Mouse (Mus musculus) neutrophil, adult 5-6 weeks (primary cell): ENCODE results near the gene Gpn2. TPM values are rescaled to one million over a fixed set of nuclear protein-coding genes. Genes with fewer than 3 reads are reported as not detected.

ENCODE experiments used
- ATAC-seq: fragments of 151-379, 151-347 bp; 2 replicates; pipeline ENCODE4 v1.8.0; 2017; ENCODE audit warnings: mild to moderate bottlenecking, moderate TSS enrichment; ENCODE audit not compliant: insufficient number of reproducible peaks, poor library complexity, low FRiP score, severe bottlenecking; ENCODE audit errors: extremely low read depth
- total RNA-seq: library from RNA; stranded (forward); fragments of 200-1000 nt; gene quantifications from 2 replicates; pipeline ENCODE4 v1.2.3, GENCODE M21; 2017

The Gpn2 gene
- total RNA-seq, 1 experiment from 2014 or later: 12.1 TPM

DNA sequence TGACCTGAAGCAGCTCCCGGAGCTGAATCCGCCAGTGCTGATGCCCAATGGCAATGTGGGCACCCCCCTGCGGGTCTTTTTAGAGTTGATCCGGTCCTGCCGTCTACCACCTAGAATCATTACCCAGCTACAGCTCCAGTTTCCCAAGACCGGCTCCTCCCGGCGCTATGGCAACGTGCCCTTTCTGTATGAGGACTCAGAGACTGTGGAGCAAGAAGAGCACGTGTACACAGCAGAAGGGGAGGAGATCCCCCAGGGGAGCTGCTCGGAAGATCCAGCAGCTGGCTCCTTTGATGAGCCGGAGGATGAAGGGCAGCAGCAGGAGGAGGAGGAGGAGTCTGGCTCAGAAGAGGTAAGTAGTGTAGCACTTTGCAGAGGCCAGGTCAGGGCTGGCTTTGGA is 6.2 kb upstream of the Gpn2 start:
- ATAC-seq: no peak

DNA sequence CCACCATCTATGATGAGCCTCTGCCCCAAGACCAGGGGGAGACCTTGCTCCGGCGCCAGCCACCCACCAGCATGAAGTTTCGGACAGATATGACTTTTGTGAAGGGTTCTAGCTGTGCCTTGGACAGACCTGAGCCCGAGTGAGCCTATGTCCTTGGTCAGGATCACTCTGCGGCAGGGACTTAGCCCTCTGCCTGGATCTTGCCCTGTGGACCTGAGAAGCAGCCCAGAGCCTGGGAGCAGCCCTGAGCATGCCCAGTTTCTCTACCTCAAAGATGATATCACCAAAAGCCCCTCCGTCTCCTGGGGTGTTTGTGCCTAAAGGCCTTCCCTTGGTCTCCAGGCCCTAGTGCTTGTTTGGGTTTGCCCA is 488 bp upstream of the Gpn2 start:
- ATAC-seq: no peak

DNA sequence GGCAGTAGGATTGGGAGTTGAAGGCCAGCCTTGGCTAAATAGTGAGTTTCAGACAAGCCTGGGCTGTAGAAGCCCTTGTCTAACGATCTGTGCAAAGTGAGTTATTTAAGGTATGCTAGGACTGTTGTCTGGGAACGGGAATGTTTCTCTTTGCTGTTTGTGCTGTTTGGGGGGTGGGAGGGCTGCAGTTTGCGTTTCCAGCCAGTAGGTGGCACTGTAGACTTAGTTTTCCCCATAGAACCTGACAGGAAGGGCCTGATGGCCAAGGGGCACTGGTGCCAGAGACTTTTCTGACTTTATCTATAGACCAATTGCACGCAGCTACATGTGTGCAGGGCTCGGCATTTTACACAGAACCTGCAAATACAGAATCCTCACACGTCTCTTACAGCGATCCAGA is 8.4 kb downstream of the Gpn2 start:
- ATAC-seq: peak; percentile 66

DNA sequence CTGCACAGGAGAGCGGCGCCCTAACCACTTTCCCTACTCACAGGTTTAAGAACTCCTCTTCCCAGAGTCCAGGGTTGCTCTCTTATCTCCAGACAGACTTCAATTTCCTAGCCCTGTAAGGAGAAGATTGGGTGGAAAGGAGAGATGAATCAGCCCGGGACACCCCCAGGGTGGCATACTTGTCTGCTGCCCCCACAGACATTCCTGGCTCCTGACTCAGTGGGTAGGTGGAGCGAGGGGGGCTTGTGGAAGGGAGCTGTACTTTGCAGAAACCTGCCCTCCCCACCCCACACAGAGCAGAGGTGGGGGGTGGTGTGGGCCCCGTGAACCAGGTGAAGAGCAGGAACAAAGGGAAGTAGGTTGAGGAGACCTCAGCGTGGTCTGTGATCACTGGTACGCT is 11.4 kb downstream of the Gpn2 start:
- no peak for ATAC-seq

DNA sequence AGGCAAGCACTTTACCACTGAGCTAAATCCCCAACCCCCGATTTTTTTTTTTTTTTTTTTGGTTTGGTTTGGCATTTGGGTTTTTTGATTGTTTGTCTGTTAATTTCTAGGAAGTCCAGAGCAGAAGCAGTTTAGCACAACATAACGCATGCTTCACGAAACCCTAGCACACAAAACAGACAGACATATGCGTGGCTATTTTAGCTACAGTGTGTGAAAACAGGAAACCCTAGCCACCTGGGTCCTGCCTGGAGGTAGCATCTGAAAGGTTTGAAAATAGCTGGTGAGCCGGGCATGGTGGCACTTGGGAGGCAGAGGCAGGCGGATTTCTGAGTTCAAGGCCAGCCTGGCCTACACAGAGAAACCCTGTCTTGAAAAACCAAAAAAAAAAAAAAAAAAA is 11.9 kb downstream of the Gpn2 start:
- no peak for ATAC-seq

DNA sequence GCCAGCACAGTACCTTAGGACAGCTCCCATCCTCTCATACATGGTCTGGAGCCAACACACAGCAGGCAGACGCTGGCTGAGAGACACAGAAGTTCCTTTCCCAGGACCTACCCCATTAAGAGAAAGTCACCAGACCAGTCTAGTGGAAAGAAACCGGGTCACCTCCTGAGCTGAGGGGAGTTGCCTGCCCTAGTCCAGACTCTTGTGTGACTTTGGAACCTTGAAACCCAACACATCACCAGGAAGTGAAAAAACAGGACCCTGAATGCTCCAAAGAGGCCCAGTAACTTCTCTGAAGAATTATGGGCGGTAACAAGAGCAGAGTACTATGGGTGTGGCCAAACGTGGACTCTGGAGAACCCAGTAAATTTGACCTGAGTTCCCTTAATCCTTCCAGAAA is 14.5 kb downstream of the Gpn2 start:
- no peak for ATAC-seq

DNA sequence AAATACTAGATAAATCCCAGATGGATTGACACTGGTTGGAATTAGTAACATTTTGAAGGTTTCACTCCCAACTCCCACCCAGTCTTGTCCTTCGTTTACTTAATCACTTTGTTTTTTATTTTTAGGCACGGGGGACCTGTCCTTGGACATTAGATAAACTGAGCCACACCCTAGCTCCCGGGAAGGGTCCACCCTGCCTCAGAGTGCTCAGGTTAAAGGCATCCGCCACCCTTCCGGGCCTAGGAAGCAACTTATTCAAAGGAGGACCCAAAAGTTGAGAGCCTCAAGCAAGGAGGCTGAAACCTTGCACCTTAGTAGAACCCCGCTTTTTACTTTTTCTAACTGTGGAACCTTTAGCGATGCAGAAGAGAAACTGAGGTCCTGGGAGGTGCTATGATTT is 15.0 kb downstream of the Gpn2 start:
- ATAC-seq: no peak

DNA sequence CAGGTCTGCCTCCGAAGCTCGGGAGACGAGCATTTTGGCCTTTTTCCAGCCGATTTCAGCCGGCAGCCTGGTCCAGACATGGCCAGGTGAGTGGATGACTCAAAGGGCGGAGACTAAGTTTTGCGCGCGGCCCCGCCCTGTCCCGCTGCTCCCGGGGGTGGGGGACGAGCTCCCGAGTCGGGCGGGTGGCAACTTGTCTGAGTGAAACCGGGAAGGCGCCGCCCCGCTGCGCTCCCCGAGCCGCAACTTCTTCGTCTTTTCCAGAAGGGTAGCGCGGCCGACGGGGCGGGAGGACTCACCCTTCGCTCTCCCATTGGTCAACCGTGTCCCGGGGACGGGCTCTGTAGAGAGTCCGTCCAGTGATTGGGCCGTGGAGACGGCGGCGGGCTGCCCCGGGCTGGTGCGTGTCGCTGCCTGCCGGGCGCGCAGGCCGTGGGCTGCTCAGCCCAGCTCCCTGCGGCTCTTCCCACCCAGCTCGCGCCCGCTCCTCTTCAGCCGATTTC is 15.5 kb downstream of the Gpn2 start:
- ATAC-seq: peak; percentile 76

DNA sequence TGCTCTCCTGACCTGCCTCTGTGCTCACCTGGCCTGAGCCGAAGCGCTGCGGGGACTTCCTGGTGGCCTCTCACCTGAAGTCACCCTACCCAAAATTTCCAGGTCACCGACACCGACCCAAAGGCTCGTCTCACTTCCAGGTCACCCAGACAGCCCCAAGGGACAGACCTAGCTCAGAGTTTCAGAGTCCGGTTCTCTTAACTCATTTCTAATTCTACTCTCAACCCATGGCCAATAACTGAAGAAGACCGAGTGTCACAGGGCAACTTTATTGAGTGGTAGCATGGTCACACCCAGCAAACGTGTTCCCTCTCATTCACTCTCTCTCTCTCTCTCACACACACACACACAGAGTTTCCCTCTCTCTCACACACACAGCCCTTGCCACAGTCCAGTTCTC is 16.1 kb downstream of the Gpn2 start:
- ATAC-seq: no peak

DNA sequence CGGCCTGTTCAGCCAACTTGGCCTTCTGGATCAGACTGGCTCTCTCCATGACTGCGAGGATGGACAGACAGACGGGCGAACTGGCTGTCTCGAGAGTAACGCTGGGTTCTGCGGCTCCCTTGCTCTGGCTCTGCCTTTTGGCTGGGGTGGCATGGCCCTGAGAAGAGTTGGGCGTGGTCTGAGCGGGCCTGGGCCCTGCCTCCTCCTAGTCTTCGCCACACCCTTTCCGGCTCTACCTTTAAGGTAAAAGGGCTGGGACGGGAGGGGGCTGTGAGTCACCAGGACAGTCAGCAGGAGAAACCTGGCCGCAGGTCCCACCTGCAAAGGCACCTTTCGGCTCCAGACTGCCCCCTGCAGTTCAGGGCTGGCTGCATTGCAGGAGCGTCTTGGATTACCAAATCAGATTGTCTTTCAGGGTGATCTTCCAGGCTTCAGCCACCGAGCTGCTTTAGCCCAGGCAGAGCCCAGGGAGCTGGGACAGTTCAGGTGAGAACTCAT is 17.6 kb downstream of the Gpn2 start, which contains the start of gene Sfn:
TSS of gene Sfn (minus strand) at position 448 of the 498 bp plus-strand sequence.
- ATAC-seq: peak; percentile 39

DNA sequence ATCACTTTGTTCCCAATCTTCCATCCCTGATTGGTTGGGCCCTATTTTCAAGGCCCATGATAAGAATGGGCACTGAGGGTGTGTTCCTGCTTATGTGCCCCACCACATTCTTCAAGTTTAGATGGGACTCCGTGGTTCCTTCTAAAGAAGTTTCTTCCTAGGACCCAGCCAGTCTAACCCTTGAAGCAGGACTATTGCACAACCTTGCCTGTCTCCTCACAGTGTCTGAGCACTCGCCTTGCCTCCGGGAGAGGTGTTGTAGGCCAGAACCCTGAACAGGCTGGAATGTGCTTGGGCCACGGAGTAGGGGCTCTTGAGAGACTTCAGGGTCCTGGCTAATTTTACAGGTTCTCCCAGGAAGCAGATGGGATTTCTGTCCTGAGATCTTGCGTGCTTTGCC is 18.9 kb downstream of the Gpn2 start:
- ATAC-seq: no peak

DNA sequence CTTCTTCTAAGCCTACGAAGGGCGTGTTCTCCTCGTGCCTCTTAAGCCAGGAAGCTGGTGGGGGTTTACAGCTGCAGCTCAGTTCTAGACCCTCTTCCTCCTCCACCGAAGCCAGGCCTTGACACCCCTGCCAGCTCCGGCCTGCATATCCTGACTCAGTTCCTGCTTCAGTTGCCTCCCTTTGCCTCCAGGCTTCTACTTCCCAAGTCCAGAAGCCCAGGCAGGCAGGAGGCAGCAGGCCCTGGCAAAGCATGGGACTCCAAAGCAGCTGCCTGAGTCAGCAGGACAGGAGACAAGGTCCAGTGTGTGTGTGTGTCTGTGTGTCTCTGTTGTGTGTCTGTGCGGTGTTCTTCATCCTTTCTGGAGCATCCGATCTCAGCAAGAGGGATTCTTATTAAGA is 20.0 kb downstream of the Gpn2 start:
- no peak for ATAC-seq

DNA sequence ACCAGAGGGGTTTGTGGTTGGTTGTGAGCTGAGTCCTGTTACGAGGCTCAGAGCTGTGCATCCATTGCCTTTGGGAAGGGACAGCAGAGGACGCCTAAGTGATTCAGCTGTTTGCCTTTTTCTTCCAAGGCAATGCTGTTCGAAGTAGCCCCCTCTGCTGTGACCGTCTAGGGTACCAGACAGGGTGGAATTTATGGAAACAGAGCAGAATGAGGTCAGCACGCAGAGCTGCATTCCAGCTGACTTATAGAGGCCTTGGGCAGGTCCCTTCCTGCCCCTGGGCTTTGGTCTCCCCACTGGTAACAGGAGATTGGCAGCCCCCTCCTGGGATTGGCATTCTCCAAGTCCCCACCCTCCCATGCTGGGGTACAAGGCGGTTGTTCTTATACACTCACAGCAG is 20.7 kb downstream of the Gpn2 start:
- no peak for ATAC-seq

DNA sequence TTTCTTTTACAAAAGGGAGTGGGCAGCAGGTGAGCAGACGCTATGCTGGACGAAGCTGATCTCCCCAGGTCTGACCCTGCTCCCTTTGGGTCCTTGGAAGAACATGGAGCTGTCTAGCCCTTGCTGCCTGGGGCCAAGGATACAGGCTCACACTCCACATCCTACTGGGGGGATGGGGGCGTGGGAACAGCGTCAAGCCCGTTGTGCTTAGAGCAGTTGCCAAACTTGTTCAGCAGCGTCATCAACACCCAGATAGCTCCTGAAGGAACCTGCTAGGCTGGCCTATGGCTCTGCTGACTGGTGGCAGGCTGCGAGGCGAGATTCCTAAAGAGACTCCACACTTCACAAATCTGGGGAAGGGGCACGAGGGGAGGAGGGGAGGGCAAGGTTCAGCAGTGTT is 21.2 kb downstream of the Gpn2 start:
- no peak for ATAC-seq

DNA sequence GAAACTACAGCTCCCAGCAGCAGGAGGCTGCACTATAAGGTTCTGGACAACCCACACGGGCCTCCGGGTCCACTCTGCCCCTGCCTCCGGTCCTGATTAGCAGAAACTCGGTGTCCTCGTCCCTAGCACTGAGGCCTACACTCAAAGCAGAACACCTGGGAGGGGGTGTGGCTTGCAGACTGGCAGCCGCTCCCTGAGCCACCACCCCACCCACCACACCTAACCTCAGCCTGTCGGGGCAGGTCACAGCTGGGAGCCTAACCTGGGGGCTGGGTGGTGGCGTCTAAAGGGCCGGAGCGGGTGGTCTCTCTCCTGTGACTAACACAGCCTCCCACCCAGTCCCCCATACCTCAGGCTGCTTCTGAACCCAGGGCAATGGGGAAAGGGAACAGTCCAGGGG is 23.1 kb downstream of the Gpn2 start:
- ATAC-seq: no peak

DNA sequence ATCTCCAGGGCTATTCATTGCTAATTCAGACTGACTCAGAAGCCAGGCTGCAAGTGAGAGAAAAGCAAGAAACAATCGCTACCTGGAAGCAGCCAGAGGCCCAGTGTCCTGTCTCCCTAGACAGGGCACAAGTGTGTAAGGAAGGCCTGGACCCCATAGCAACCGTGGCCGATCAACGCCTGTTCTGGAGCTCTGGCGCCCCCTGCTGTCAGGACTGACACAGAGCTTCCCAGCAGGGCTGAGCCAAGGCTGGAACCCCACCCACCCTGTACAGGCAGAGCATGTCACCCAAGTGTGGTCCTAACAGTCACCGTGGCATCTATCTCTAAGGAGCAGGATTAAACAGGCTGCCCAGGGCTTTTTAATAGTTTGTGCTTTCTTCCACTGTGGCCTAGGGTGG is 25.6 kb downstream of the Gpn2 start:
- ATAC-seq: peak; percentile 63

DNA sequence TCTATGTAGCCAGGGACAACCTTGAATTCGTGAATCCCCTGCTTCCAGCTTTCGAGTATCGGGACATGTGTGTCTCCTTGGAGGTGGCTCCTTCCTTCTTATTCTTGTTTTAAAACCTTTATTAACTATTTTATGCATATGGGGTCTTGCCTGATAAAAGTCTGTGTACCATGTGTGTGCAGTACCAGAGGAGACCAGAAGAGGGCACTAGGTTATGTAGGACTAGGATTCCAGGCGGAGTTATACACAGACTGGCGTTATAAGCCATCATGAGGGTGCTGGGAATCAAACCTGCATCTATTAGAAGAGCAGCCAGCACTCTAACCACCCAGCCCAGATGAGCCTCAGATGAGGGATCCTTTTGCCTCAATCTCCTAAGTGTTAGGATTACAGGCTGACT is 27.7 kb downstream of the Gpn2 start:
- no peak for ATAC-seq

DNA sequence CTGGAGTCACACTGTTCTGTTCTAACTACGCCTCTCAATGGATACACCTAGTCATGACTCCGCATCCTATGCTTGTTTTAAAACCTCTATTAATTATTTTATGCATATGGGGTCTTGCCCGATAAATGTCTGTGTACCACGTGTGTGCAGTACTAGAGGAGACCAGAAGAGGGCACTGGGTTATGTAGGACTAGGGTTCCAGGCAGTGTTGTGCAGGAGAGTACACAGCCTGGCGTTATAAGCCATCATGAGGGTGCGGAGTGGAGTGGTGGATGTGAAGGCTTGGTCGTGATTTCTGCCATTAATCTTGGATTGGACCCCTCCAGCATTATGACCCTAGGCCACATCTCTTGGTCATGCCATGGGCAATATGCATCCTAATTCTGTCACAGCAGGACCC is 28.3 kb downstream of the Gpn2 start:
- no peak for ATAC-seq

DNA sequence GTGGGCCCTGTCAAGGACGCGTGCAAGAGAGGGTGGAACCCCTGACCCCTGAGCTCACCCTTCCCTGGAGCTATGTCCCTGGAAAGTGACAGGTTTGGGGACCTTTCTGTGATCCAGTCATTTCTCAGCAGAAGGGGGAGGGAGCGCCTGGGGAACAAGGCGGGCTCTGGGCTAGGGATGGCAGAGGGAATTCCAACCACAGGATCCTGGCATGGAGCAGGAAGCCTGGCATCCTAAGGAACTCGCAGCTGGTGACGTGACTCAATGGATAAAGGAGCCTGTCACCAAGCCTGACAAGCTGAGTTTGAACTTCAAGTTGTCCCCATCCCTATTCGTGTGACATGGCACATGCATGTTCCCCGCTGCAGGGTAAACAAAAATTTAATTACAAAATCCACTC is 28.9 kb downstream of the Gpn2 start:
- no peak for ATAC-seq

DNA sequence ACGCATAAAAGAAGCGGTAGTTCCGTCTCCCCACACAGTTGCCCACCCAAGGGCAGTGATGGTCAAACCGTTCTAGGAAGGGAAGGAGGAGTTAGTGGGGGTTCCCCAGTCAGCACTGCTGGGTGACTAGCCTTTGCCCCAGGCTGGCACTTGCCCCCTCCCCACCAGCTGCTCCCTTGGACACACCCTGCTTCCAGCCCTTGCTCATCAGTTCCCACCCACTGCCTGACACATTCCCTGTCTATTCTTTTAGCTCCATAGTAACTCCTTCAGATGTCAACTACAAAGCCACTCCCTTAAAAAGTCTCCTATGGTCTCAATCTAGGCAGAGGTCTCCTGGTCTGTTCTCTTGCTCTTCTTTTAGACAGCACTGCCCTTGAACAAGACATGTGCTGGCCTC is 29.7 kb downstream of the Gpn2 start:
- ATAC-seq: no peak

DNA sequence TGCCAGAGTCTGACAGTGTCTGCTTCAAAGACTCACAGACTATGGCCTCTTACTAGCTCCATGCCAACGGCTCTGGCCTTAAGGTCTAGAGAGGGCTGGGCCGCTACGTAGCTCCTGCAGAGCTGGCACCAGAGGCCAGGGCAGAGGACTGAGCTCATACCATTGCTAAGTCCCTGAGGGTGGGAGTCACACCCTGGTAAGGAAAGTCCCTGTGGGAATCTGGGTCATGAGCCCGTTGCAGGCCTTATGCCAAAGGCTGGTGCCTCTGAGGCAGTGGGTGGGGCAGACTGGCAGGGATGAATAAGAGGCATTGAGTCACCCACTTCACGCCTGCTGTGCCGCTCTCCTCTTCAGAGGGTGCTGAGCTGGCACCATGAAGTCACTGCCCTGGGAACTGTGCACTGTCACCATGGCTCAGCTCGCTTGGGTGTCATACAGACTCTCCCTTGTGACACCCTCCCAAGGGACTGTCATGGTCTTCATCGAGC is 30.2 kb downstream of the Gpn2 start:
- ATAC-seq: no peak
